Mouse (Mus musculus): Measurements from ENCODE around the gene Rps8. TPM values are rescaled to one million over a fixed set of nuclear protein-coding genes. Genes with fewer than 3 reads are reported as not detected.

The Rps8 gene
- total and polyA plus RNA-seq, 2 experiments from 2014 or later: 439 to 493 TPM

DNA sequence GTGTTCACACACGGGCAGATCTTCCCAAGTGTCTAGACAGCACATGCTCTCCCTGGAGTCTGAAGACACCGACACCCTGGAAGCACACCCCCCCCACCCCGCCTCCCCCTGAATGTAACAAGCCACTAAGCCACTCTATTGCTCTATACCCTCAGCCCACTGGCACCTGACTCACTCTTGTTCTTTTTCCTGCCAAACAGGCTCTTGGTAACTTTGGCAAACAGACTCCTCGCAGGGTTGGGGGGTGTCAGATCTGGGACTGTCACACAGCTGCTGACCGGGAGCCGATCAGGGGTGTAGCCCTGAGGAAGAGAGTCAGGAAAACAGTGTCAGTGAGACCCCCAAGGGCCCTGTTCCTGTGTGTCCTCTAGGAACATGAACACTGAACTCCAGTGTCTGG lies 24.8 kb downstream of the Rps8 start:
- no peak overlapping the region for H3K4me2 ChIP-seq (ENCODE audit: low read depth, low read length, poor library complexity, severe bottlenecking)
- no peaks in the 10 kb centered on the region for H3K9me3 ChIP-seq (ENCODE audit: low read length)

DNA sequence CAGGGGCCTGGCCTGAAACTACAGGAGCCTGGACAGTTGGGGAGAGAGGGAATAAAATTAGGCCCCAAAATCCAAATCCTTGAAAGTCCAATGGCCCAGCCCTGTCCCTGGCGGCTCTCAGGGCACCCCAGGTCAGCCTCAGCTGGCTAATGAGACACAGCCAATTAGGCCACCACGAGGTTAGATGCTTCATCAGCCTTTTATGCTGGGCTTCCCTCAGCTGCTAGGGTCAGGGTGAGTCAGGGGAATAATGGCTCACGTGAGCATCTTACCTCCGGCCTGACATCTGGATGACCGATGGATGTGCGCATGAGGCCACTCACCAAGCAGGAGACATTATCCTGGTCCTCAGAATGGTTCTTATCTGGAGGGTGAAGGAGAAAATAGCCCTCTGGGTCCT lies 25.3 kb downstream of the Rps8 start:
- peaks cover 7% of the 10 kb centered on the region; the same call in 1 of the 2 replicates for H3K4me1 ChIP-seq (ENCODE audit: insufficient read depth, low read length)
- H3K9ac ChIP-seq (replicated peaks; ENCODE audit: low read length, poor library complexity, severe bottlenecking): no peak overlapping the region
- no peak overlapping the region for H3K4me3 ChIP-seq (ENCODE audit: low read depth, low read length)
- WGBS: 54% methylated on average over 6 of the region's 6 CpGs
- H3K27ac ChIP-seq (ENCODE audit: low read depth, low read length): no peak overlapping the region
- H3K36me3 ChIP-seq (ENCODE audit: insufficient read depth, low read length): peaks cover 31% of the 10 kb centered on the region
- no peaks in the 10 kb centered on the region for H3K27me3 ChIP-seq (ENCODE audit: insufficient read depth, low read length)
- no peaks in the 10 kb centered on the region for H3K9me3 ChIP-seq (ENCODE audit: low read length)
- DNase-seq (ENCODE audit: low spot score) (no peak), ATAC-seq (ENCODE audit: low FRiP score) (no peak)
- no peak for TF ChIP-seq CTCF (IDR thresholded peaks at IDR 0.05)
- H3K4me2 ChIP-seq (ENCODE audit: low read depth, low read length, poor library complexity, severe bottlenecking): no peak overlapping the region

More for the DNA sequence above, 24.8 kb downstream of the Rps8 start:
- Histone ChIP-seq H3K27me3 (ENCODE audit: insufficient read depth, low read length) (no peaks in the 10 kb centered on the region), H3K27ac (ENCODE audit: low read depth, low read length) (no peak overlapping the region), H3K9ac (replicated peaks; ENCODE audit: low read length, poor library complexity, severe bottlenecking) (no peak overlapping the region), H3K36me3 (ENCODE audit: insufficient read depth, low read length) (peaks cover 31% of the 10 kb centered on the region), H3K4me3 (ENCODE audit: low read depth, low read length) (no peak overlapping the region), H3K4me1 (ENCODE audit: insufficient read depth, low read length) (peaks cover 7% of the 10 kb centered on the region; the same call in 1 of the 2 replicates)
- TF ChIP-seq CTCF (IDR thresholded peaks at IDR 0.05): no peak
- ATAC-seq (ENCODE audit: low FRiP score): no peak
- WGBS: 53% methylated on average over 6 of the region's 6 CpGs
- DNase-seq (ENCODE audit: low spot score): no peak

GRCm38 (mm10) chr4:117127991-117128686 lies 27.9 kb downstream of the Rps8 start:
- peaks cover 31% of the 10 kb centered on the region for H3K36me3 ChIP-seq (ENCODE audit: insufficient read depth, low read length)
- ATAC-seq (ENCODE audit: low FRiP score) (no peak), DNase-seq (ENCODE audit: low spot score) (no peak)
- no peak overlapping the region for H3K4me3 ChIP-seq (ENCODE audit: low read depth, low read length)
- H3K9ac ChIP-seq (replicated peaks; ENCODE audit: low read length, poor library complexity, severe bottlenecking): no peak overlapping the region
- no peaks in the 10 kb centered on the region for H3K27me3 ChIP-seq (ENCODE audit: insufficient read depth, low read length)
- WGBS: 92% methylated on average over 33 of the region's 33 CpGs
- no peak overlapping the region for H3K4me2 ChIP-seq (ENCODE audit: low read depth, low read length, poor library complexity, severe bottlenecking)
- H3K9me3 ChIP-seq (ENCODE audit: low read length): no peaks in the 10 kb centered on the region
- H3K4me1 ChIP-seq (ENCODE audit: insufficient read depth, low read length): peaks cover 14% of the 10 kb centered on the region; the same call in 1 of the 2 replicates
- H3K27ac ChIP-seq (ENCODE audit: low read depth, low read length): no peak overlapping the region
- no peak for TF ChIP-seq CTCF (IDR thresholded peaks at IDR 0.05)

DNA sequence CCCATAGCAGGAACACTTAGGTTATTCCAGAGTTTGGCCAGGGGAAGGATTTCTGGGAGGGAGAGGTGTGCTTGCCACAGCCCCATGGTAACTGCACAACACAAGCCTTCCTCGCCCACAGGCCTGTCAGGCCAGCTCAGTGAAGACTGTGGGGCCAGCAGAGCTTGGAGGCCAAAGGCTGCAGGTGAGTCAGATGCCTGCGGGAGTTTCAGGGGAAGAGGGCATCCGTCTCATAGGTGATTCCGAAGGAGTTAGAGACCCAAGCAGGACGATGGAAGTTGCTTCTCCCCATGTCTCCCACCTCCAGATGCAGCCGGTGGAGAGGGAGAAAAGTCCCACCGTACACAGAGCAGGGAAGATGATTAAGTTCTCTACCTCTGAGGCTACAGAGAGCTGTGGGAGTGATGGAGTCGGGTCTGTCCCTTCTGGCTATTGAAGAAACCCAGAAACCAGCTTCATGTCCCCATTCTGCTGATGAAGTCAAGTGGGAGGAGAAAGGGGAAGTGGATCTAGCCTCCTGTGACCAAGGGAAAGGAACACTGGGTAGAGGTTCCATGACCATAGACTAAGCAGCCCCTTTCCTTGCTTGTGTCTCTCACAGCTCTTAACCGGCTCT lies 29.3 kb downstream of the Rps8 start, which contains the start of gene Tctex1d4:
Gene Tctex1d4, plus strand, starts transcription at position 120 of the 616 bp plus-strand sequence.
- no peaks in the 10 kb centered on the region for H3K27me3 ChIP-seq (ENCODE audit: insufficient read depth, low read length)
- DNase-seq (ENCODE audit: low spot score) (no peak), ATAC-seq (ENCODE audit: low FRiP score) (no peak)
- peaks cover 31% of the 10 kb centered on the region for H3K36me3 ChIP-seq (ENCODE audit: insufficient read depth, low read length)
- peak within 1 kb of the TSS; percentile 54; the same call in 1 of the 2 replicates for H3K9ac ChIP-seq (replicated peaks; ENCODE audit: low read length, poor library complexity, severe bottlenecking)
- WGBS: 87% methylated on average over 9 of the region's 9 CpGs
- no peak for TF ChIP-seq CTCF (IDR thresholded peaks at IDR 0.05)
- H3K4me2 ChIP-seq (ENCODE audit: low read depth, low read length, poor library complexity, severe bottlenecking): no peak within 1 kb of the TSS
- peak within 1 kb of the TSS; percentile 77 for H3K27ac ChIP-seq (ENCODE audit: low read depth, low read length)
- no peak within 1 kb of the TSS for H3K4me3 ChIP-seq (ENCODE audit: low read depth, low read length)
- no peaks in the 10 kb centered on the region for H3K9me3 ChIP-seq (ENCODE audit: low read length)
- peaks cover 8% of the 10 kb centered on the region; the same call in 1 of the 2 replicates for H3K4me1 ChIP-seq (ENCODE audit: insufficient read depth, low read length)

DNA sequence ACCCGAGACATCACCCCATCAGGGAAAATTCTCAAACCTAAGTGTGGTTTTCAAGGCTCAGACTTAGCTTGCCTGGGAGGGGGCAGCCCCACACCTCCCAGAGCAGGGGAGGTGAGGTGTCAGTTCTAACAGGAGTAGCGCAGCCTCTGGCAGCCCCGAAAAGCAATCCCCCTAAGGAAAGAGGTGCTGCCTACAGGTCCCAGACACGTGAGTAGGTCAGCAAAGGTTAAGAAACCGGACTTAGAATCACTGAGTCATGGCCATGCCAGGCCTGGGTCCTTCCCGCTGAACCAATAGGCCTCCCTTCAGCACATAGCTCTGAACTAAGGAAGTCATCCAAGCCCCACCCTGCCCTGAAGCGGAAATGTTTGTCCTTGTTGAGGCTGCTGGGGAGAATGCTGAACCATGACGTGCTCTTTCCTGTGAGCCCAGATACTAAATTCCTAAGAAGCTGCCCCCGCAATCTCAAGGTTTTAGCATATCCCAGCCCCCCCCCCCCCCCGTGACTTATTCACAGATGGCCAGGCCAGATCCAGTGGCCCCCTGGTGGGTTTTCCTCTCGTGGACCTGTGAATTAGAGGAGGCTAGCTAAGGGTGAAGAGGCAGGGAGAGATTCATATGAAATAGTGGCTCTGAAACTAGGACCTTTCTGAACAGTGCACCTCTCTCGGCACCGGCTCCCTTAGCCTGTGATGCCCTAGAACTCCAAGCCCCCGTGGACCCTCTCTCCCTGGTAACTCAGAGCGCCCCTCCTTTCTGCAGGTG lies 30.0 kb downstream of the Rps8 start:
- Histone ChIP-seq H3K4me2 (ENCODE audit: low read depth, low read length, poor library complexity, severe bottlenecking) (no peak overlapping the region), H3K4me1 (ENCODE audit: insufficient read depth, low read length) (peaks cover 7% of the 10 kb centered on the region; the same call in 1 of the 2 replicates), H3K27me3 (ENCODE audit: insufficient read depth, low read length) (no peaks in the 10 kb centered on the region), H3K9ac (replicated peaks; ENCODE audit: low read length, poor library complexity, severe bottlenecking) (peak overlapping the region; percentile 54; the same call in 1 of the 2 replicates), H3K36me3 (ENCODE audit: insufficient read depth, low read length) (peaks cover 28% of the 10 kb centered on the region), H3K9me3 (ENCODE audit: low read length) (no peaks in the 10 kb centered on the region), H3K27ac (ENCODE audit: low read depth, low read length) (peak overlapping the region; percentile 77), H3K4me3 (ENCODE audit: low read depth, low read length) (no peak overlapping the region)
- no peak for TF ChIP-seq CTCF (IDR thresholded peaks at IDR 0.05)
- no peak for ATAC-seq (ENCODE audit: low FRiP score)
- DNase-seq (ENCODE audit: low spot score): peak; percentile 38
- WGBS: 47% methylated on average over 15 of the region's 15 CpGs
